8 mouse cellular contexts compared by ENCODE assay signal in the genomic region with DNA sequence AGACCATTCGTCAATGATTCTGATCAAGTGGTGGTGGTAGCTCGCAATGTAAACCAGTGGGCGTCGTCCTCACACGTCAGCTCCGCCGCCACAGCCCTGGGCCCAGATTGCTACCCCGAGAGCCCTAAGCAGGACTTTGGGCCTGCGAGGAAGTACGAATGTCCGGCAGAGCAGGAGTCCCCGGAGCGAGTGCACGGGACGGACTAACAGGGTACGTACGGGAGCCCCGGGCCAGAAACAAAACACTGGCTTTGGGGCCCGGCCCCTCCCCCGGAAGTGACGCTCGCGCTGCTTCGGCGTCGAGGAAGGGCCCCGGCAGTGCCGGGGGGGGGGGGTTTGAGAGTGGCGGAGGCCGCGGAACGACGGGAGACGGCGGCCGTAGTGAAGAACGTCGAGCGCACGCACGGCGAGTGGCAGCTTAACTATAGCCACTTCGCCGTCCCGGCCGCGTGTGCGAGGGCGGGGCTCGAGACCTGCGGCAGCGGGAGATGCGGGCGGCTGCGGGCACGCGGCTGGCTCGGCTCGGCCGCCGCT. TPM values are rescaled to one million over a fixed set of nuclear protein-coding genes. Genes with fewer than 3 reads are reported as not detected.
DNase-seq lines count a peak whose midpoint lies in the region; ATAC-seq and TF ChIP-seq lines count a peak whose summit lies in the region.

Gene Elk4 (plus strand): TSS at position 326 of the 534 bp plus-strand sequence.

- H3K9me3 ChIP-seq in hindbrain, postnatal 0 days (ENCODE audit: low read length) = no peaks in the 10 kb centered on the region
- no peaks in the 10 kb centered on the region for H3K9me3 ChIP-seq in megakaryocyte, embryonic 14.5 days

- ATAC-seq in hindbrain, postnatal 0 days = peak; percentile 91

- H3K27ac ChIP-seq in gastrocnemius, adult 2 months = peak within 1 kb of the TSS; percentile 100
- H3K27ac ChIP-seq in hindbrain, postnatal 0 days = peak within 1 kb of the TSS; percentile 98

- intact Hi-C loops in gastrocnemius, adult 2 months (cut with DNase I) = no loop called here

- peak within 1 kb of the TSS; percentile 66 for H3K4me2 ChIP-seq in hindbrain, postnatal 0 days (ENCODE audit: low read depth, low read length)

- H3K9ac ChIP-seq in hindbrain, postnatal 0 days (replicated peaks; ENCODE audit: low read length) = peak within 1 kb of the TSS; percentile 94

- H3K4me1 ChIP-seq in hindbrain, postnatal 0 days (ENCODE audit: insufficient read depth, low read length) = peaks cover 15% of the 10 kb centered on the region
- H3K4me1 ChIP-seq in megakaryocyte, embryonic 14.5 days = peaks cover 77% of the 10 kb centered on the region

- H3K4me3 ChIP-seq in gastrocnemius, adult 2 months = peak within 1 kb of the TSS; percentile 84
- H3K4me3 ChIP-seq in hindbrain, postnatal 0 days (ENCODE audit: low read length) = peak within 1 kb of the TSS; percentile 92
- H3K4me3 ChIP-seq in megakaryocyte, embryonic 14.5 days (replicated peaks) = peak within 1 kb of the TSS; percentile 100

- no peaks in the 10 kb centered on the region for H3K27me3 ChIP-seq in hindbrain, postnatal 0 days (ENCODE audit: insufficient read depth, low read length)
- no peaks in the 10 kb centered on the region for H3K27me3 ChIP-seq in megakaryocyte, embryonic 14.5 days (replicated peaks)

- DNase-seq in WW6 (ENCODE audit: low read depth, low spot score) = peak; percentile 54
- DNase-seq in cerebellum, postnatal 4 days (ENCODE audit: low spot score in 2 of 2) = peak; percentile 68 to 85
- DNase-seq in gastrocnemius, adult 2 months = peak; percentile 97
- peak; percentile 95 for DNase-seq in hindbrain, postnatal 0 days (ENCODE audit: low spot score)
- DNase-seq in left cerebral cortex, adult 8-10 months (ENCODE audit: low spot score in 2 of 2) = peak; percentile 78 to 81
- peak; percentile 90 to 91 for DNase-seq in right cerebral cortex, postnatal 10 days (ENCODE audit: low spot score in 2 of 2)
- DNase-seq in urinary bladder, postnatal 25 days (ENCODE audit: low spot score) = peak; percentile 90

- TF ChIP-seq CTCF in gastrocnemius, adult 2 months (IDR thresholded peaks at IDR 0.05) = no peak
- TF ChIP-seq CTCF in hindbrain, postnatal 0 days (IDR thresholded peaks at IDR 0.05; ENCODE audit: low read depth) = peak; percentile 27

- no peaks in the 10 kb centered on the region for H3K36me3 ChIP-seq in hindbrain, postnatal 0 days (ENCODE audit: insufficient read depth, low read length)
- peaks cover under 1% of the 10 kb centered on the region for H3K36me3 ChIP-seq in megakaryocyte, embryonic 14.5 days (replicated peaks; ENCODE audit: low read length)

- WGBS in hindbrain, postnatal 0 days = under 1% methylated on average over 50 of the region's 61 CpGs

RNA-seq across cellular contexts. Expression of gene Elk4, which starts in this region (rescaled TPM):
- total RNA-seq in gastrocnemius, adult 2 months (2021) = 10 to 100 TPM; 69.6 to 76.1 TPM
- total RNA-seq in hindbrain, postnatal 0 days (2014; rRNA removed) = 18.8 and 22.4 TPM in 2 replicates
- polyA plus RNA-seq in hindbrain, postnatal 0 days (2015; fragmentation: Nextera tagmentation; extraction: Ambion mirVana) = 8.0 and 8.2 TPM in 2 replicates
- 10 to 100 TPM; 54.1 to 63.5 (median 58.5) TPM for total RNA-seq in left cerebral cortex, adult 8-10 months (2022)
- polyA plus RNA-seq in megakaryocyte, embryonic 14.5 days (2012; ENCODE audit: insufficient read depth, low replicate concordance) = 1.6 and 2.2 TPM in 2 replicates

Comparison
In these comparisons a context has a peak if more than half of its experiments do, and no peak if none do; other contexts are left out.
1. Peak in every context shown above with its lines: DNase-seq, ATAC-seq, H3K4me3 ChIP-seq and H3K27ac ChIP-seq.